Mouse (Mus musculus): Measurements from ENCODE around the gene Itpkb.

DNA sequence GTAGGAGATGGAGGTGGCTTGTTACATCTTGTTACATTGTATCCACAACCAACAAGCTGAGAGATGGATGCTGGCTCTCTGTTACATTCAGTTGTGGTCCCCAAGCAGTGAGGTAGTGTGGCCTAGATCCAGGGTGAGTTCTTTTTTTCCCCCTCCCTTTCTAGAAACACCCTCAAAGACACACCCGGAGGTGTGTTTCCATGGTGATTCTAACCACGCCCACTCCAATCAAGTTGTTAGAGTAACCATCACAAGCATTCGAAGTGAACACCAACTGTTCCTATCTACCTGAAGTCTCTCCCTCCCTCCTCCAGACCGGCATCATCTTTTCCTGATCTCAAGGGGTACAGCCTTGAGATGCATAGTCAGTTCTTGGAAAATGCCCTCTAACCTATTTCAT is 21.4 kb upstream of the Itpkb start:
- TF ChIP-seq MAFK (IDR thresholded peaks at IDR 0.05; ENCODE audit: insufficient read depth, low read depth, low read length) (no peak), CHD2 (IDR thresholded peaks at IDR 0.05; ENCODE audit: low read depth, low read length) (no peak)
